Mouse (Mus musculus): ENCODE measurements around the gene Abi2.
"Not testable (repeated sequence)": the region's sequence is repeated elsewhere in the genome, so short reads cannot be mapped to it uniquely, and the experiment has no call there.

The Abi2 gene

DNA sequence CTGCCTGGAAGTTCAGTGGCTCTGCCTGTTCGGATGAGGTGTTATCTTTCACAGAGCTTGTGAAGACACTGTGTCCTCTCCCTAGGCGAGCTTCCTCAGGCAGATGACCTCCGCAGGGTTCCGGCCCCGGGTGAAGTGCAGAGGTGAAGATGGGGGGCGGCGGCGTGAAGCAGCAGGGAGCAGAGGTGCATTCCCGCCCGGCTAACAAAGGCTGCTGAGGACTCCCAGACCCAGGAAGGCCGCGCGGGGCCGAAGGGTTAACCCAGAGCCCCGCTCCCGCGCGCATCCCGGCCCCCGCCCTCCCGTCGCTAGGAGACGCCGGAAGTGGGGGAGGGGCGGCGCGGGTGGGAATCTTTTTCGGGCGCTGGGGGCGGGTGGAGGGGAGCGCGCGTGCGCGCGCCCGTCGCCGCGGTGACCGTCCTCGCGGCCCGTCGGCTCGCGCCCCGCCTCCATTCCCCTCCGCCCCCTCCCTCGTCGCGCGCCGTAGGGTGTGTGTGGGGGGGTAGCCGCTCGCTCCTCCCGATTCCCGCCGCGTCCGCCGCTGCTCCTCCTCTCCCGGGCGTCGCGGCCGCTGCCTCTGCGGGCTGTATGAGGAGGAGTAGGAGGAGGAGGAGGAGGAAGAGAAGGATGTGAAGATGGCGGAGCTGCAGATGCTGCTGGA lies at the start of gene Abi2:
Abi2 (plus strand) TSS at position 452 of the 661 bp plus-strand sequence.
- peak; percentile 87 to 88 for DNase-seq (ENCODE audit: low spot score in 2 of 2)

DNA sequence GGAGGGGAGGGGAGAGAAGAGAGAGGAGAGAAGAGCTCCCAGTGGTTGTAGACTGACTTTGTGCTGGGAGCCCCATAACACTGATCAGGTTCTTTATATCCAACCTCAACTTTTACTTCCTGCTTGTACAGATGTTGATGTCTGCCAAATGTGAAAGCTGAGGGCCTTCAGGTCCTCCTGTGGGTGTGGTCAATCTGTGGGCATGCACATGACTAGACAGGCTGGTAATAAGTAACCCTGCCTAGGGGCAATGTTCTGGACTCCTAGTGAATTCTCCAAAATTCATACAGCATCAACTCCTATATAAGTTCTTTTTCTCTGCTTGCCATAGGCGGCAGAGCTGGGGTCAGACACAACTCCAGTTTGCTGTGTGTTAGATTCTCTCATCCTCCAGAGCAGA lies 47.8 kb upstream of the Abi2 start:
- no peak for DNase-seq (ENCODE audit: low spot score in 2 of 2)

DNA sequence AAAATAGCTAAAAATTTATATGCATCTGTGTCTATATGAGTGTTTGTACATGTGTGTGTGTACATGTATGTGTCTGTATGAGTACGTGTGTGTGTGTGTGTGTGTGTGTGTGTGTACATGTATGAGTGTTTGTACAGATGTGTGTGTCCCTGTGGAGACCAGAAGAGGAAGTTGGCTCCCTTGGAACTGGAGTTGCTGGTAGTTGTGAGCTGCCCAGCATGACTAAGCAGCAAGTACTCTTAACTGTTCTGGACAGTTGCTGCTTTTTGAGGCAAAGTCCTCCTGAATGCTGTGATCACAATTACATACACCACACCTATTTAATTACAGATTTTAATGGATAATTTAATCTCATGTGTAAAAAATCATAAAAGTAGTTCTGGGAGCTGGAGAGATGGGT lies 32.9 kb upstream of the Abi2 start:
- DNase-seq (ENCODE audit: low spot score in 2 of 2): no peak

DNA sequence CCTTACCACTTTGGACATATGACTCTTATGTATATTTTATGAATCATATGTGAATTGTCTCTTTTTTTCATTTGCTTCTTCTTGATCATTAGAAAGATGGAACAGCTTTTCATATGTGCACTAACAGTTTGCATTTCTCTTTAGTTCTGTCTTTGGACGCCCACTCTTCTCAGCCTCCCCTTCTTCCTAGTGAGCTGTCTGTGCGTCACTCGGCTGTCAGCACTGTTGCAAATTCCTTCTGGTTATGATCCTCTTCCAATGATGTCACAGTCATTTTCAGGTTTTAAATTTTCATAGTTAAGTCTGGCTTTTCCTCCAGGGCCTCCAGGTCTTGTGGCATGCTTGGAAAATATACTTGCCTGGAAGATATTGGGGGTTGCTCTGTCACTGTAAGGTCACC lies 27.5 kb upstream of the Abi2 start:
- DNase-seq (ENCODE audit: low spot score in 2 of 2): peak; percentile 22 to 40

DNA sequence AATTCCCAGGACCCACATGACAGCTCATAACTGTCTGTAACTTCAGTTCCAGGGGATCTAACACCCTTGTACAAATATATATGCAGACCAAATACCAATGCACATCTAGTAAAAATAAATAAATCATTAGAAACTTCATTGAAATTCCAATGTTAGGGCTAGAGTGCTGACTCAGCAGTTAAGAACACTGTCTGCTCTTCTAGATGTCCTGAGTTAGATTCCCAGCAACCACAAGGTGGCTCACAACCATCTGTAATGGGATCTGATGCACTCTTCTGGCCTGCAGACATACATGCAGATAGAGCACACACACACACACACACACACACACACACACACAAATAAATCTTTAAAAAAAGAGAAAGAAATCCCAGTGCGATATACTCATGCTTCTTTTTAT lies 4.6 kb upstream of the Abi2 start:
- no peak for DNase-seq (ENCODE audit: low spot score in 2 of 2)

DNA sequence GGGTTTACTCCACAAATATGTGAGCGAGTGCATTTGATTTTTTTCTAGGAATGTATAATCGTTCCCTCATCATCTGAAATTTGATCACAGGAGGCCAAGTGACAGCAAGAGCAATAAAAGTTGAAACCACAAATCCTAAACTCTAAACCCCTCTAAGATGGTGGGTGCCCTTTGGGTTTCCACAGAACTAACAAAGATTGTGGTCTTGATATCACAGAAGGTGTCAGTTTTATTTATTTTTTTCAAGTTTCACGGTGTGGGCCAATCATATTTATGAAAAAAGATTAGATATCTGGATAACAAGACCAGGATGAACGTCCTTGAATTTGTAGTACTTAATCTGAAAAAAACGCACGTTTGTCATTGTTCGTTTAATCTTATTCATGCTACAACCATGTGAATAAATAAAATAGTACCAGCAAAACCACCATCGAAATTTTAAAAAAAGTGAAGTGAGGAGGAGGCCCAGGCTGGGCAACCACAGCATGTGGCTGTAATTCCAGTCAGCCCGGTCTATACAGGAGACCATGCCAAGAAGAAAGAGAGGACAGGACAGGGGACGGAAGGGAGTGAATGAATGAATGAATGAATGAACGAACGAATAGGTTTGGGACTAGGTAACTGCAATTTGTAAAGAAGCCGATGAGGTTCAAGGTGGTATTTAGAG lies 785 bp upstream of the Abi2 start:
- DNase-seq (ENCODE audit: low spot score in 2 of 2): peak in 1 of 2 experiments; percentile 18

DNA sequence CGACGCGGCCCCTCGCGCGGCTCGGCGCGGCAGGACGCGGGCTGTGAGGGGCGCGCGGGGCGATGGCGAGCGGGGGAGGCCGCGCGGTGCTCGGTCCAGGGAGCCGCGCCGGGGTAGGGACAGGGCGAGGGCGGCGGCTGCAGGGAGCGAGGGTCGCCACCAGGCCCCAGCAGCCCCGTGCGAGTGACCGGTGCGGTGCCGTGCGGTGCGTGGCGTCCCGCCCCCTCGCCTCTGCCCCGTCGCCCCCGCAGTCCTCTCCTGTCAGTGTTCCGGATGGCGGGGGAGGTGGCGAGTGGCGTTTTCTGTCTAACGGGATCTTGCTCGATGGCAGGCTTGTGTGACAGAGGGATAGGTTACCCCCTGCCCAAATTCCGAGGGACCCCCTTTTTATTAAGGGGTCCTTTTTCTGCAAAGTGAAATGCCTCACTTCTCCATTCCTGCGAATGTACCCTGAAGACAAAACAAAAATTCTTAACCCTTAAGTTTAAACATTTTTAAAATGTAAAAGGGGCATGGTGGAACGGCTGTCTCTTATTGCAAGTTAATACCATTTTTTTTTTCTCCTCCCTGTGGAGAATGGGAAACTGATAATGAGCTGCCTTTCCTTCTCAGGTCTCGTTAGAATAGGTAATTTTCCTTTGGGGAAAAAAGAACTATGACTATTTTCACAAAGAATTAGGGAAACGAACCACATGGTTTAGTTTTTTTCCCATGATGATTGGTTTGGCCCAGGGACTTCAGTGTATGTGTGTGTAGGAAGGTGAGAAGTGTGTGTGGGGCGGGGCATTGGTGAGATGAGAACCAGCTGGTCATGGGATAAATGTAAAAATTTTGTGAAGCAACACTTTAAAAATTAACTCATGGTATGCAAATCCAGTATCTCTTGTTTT lies 754 bp downstream of the Abi2 start:
- DNase-seq (ENCODE audit: low spot score in 2 of 2): peak; percentile 62 to 68

DNA sequence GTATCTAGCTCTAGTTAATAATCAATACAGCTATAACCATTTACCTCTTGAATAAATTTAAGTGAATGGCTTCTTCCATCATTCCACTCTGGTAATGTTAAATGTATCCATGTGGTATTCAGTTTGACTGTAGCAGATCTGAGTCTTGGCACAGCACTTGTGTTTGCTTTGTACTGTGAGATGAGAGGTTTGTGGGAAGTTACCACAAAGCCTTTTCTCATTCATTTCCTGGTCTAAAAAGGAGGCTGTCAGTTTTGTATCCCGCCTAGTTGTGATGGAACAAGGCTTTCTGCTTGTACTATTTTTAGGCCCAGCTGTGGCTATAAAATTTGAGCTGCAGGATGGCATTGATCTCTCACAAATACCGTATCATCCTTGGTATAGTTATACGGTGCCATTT lies 7.3 kb downstream of the Abi2 start:
- no peak for DNase-seq (ENCODE audit: low spot score in 2 of 2)

DNA sequence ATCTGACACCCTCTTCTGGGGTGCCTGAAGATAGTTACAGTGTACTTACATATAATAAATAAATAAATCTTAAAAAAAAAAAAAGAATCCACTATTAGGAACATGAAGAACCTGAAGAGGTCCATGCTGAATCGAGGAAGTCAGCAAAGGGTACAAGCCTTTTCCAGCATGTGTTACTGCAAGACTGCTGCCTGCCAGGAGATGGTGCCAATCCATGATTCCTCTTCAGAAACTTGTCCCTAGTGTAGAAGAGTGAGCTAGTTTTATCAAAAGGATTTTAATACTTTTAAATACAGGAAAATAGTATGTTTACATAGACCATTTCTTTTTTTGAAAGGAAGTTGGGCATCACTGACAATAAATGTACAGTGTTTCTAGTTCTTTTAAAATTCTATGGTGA lies 14.5 kb downstream of the Abi2 start:
- DNase-seq (ENCODE audit: low spot score in 2 of 2): no peak

DNA sequence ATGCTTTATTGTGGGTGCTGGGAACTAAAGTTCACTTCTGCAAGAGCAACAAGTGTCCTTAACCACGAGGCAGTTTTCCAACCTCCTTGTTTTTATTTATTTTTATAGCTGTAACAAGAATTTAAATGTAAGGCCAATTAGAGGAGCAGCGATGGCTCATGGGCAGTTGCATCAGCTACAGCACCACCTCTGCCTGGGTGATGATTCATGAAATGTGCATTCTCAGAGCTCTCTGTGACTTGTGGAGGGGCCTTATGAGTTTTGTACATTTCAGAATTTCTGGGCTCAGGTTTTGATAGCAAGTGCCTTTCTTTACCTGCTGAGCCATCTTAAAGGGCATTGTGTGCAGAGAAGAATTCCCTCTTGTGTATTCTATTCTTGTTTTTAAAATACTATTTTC lies 18.9 kb downstream of the Abi2 start:
- no peak for DNase-seq (ENCODE audit: low spot score in 2 of 2)

DNA sequence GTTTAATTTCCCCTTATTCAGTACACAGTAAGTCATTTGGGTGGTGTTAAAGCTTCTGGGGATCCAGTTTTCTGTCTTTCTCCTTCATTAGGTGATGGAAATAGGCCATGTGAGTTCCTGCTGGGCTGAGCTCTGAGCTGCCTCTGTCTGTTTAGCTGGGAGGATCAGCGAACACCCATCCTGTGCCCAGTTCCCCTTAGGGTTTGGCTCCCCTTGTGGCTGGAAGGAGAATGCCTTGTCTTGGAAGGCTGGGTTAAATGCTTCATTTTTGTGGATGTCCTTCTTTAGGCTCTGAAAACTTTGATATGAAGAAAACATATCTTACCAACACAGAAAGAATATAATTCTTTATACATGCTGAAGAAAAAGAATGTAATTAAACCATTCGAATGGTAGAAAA lies 19.5 kb downstream of the Abi2 start:
- DNase-seq (ENCODE audit: low spot score in 2 of 2): no peak

DNA sequence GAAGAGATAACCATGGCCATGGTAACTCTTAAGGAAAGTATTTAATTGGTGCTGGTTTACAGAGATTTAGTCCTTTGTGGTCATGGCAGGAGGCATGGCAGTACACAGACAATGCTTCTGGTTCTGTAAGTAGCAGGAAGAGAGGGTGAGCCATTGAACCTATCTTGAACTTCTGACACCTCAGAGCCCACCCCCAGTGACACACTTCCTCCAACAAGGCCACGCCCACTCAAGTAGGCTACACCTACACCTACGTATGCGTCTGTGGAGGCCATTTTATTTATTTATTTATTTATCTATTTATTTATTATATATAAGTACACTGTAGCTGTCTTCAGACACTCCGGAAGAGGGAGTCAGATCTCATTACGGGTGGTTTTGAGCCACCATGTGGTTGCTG lies 22.1 kb downstream of the Abi2 start:
- no peak for DNase-seq (ENCODE audit: low spot score in 2 of 2)

DNA sequence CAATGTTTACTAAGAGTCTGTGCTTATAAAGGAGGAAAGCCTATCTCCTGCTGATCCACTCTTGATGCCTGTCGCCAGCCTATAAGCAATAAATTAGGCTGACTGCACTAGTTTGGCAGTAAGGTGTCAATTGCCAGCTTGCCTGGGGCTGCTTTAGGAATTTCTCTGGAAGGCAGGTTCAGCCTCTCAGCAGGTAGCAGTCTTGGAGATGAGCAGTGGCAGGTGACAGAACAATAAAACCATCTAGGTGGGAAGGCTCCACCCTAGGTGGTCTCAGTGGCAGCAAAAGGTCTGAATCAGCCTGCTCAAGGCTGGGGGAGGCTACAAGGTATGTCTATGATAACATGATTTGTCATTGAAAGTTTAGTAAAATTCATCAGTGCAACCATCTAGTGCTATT lies 23.1 kb downstream of the Abi2 start:
- no peak for DNase-seq (ENCODE audit: low spot score in 2 of 2)

DNA sequence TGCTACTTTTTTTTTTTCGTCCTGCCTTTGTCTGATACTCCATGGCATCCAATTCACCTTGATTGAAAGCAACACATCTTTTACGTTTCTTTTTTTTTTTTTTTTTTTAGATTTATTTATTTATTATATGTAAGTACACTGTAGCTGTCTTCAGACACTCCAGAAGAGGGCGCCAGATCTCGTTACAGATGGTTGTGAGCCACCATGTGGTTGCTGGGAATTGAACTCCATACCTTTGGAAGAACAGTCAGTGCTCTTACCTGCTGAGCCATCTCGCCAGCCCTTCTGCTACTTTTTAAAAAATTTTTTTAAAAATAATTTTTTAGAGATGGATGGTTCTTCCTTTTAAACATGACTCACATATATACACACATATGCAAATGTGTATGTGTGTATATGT lies 32.0 kb downstream of the Abi2 start:
- not testable (repeated sequence) for DNase-seq (ENCODE audit: low spot score in 2 of 2)

DNA sequence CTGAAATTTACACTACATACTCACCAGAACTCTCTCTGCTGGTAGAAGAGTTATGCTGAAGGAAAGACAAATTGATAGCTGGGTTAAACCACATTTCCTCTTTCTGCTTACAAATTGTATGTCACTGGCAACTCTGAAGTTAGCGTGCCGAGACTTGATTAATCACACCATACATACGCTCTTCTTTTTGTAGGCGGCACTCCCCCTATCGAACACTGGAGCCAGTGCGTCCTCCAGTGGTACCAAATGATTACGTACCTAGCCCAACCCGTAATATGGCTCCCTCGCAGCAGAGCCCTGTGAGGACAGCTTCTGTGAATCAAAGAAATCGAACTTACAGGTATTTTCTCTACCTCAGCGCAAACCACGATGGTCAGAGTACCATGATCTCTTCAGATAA lies 37.6 kb downstream of the Abi2 start:
- DNase-seq (ENCODE audit: low spot score in 2 of 2): peak in 1 of 2 experiments; percentile 4

DNA sequence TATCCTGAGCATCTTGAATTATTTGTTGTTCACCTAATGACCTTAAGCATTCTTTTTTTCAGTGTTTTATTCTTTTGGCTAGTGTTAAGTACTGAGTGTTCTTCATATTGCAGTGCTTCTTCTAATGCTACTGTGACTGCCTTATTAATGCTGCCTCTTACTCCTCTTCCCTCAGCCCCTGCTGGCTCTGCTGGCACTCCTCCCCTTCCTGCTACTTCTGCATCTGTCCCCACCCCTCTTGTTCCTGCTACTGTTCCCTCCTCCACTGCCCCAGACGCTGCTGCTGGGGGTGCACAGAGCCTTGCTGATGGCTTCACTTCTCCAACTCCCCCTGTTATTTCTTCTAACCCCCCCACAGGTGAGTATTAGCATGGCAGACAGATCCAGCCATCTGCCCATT lies 40.5 kb downstream of the Abi2 start:
- peak in 1 of 2 experiments; percentile 1 for DNase-seq (ENCODE audit: low spot score in 2 of 2)

DNA sequence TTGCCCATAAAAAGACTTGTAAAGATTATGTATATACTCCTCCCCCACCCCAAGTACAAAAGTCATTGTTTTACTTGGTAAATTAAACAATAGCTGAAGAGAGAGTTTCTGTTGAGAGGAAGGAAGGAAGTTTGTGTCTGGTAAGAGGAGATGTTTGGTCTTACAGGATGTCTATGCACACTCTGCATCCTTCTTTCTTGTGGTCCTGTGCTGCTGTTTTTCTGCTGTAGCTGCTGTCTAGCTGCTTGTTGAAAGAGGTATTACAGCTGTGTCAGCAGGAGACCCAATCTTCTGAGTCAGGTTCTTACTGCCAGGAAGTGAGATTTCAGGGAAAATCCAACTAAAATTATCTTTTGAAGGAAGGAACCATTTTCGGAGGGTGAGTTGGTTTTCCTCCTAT lies 51.2 kb downstream of the Abi2 start:
- DNase-seq (ENCODE audit: low spot score in 2 of 2): no peak

DNA sequence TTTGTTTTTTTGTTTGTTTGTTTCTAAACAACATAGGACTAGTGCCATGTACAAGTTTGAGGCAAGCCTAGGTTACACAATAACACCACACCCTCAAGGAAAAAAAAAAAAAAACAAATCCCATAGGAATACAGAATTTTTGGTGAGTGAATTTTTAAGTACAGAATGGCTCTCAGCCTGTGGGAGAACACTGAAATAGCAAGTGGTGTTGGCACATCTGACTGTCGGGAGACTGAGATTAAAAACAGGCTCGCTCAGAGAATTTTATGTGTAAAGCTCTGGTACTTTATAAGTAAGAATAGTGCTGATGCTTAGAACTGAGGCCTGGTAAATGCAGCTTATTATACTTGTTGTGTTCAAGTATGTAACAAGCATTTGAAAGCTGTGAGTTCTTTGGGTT lies 60.1 kb downstream of the Abi2 start:
- DNase-seq (ENCODE audit: low spot score in 2 of 2): no peak

DNA sequence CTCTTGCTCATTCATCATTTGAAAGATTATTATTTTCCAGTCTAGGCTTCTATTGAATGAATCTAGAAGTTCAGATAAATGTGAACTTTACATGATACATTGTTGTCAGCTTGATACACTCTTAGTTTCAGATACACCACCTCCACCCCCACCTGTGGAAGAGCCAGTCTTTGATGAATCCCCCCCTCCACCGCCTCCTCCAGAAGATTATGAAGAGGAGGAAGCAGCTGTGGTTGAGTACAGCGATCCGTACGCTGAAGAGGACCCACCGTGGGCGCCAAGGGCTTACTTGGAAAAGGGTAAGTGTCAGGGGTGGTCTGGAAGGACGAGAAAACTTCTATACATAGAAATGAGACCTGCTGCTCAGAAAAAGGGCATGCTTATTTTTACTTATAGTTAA lies 61.1 kb downstream of the Abi2 start:
- peak in 1 of 2 experiments; percentile 2 for DNase-seq (ENCODE audit: low spot score in 2 of 2)

DNA sequence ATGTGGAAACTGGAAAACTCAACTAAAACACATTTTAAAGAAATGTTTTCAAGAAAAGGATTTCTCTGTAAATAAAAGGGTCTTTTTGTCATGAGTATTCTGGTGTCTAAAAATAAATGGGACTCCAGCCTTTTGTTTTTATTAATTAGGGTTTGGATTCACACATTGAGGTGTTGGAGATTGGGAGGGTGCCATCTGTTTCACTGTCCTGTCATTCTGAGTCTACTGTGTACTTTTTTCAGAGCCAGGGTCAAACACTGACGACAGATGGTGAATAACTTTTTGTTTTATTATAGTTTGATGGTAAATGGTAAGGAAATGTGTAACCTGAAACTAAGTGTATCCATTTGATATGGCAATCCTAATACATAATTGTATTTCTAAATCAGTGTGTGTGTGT lies 72.1 kb downstream of the Abi2 start:
- DNase-seq (ENCODE audit: low spot score in 2 of 2): no peak

DNA sequence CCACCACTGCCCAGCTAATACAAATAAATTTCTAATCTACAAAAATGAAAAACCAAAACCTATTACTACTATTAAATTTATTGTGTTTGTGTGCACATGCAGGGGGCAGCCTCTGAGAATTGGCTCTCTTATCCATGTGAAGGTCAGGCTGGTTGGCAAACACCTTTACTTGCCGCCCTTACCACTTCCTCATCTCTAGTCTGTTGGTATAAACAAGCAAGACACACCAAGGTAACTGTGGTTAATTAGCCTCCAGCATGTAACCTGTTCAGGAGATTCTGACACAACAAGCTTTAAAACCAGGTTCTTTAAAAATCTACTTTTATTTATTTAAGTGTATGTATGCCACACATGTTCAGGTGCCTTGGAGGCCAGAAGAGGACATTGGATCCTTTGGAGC lies 73.5 kb downstream of the Abi2 start:
- DNase-seq (ENCODE audit: low spot score in 2 of 2): no peak

DNA sequence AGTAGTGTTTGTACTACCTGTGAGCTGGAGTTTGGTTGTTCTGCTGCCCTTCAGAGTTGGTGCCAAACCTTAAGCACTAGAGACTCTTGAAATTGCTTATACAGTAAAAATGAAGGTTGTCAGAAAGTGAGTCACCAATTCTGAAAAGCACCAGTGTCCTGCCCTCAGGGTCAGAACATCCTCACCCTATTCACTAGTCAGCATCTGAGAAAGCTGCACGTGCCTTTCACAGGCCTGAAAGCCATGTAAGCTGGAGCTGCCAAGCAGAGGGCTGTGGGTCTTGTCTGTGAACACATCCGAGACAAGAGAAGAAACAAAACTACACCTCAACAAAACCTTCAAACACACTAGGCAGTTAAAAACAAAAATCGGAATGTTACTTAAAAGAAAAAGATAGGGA lies 76.2 kb downstream of the Abi2 start:
- no peak for DNase-seq (ENCODE audit: low spot score in 2 of 2)

DNA sequence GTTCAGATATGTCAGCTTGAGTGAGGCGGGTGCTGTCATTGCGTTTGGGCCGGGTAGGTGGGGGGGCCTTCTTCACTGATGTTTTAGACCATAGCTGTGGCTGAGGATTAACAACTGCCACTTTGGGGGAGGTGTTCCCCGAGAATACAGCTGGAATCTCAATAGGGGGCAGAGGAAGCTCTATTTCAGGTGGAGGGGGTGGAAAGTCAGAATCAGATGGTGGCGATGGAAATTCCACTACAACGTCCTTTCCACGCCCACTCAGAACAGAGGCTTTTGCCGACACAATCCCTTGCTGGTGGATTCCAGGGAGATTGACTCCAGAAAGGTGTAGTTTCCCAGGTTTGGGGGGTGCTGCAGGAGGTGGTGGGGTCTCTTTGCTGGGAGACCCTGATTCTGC lies 79.2 kb downstream of the Abi2 start:
- peak; percentile 45 to 55 for DNase-seq (ENCODE audit: low spot score in 2 of 2)
